Mouse (Mus musculus) Patski (cell line): ENCODE results near the gene Tor4a. TPM values are rescaled to one million over a fixed set of nuclear protein-coding genes. Genes with fewer than 3 reads are reported as not detected.
A peak's percentile ranks its signal among the peaks of the same experiment; 100 is the strongest.

ENCODE experiments used
- ATAC-seq: fragments of 100-300 bp; one replicate; pipeline ENCODE4 v1.8.0; 2021
- CTCF ChIA-PET: fragments of 350-600 bp; sonication (Branson Sonifier 250); formaldehyde crosslinking; loops from one replicate; lab custom pipeline; 2022; ENCODE audit warnings: inconsistent platforms; lab: Charles Lee
- POLR2A ChIA-PET: fragments of 350-600 bp; sonication (Branson Sonifier 250); formaldehyde crosslinking; loops from one replicate; lab custom pipeline; 2022; ENCODE audit warnings: antibody characterized with exemption, inconsistent platforms; lab: Charles Lee
- DNase-seq: peaks from one replicate; pipeline ENCODE4 v3.0.0-alpha.2; 2011; ENCODE audit warnings: low read depth, low spot score
- H3K27me3 ChIP-seq: fragments of 371-371 bp; one replicate; pipeline ENCODE4 v1.5.1; 2021
- CTCF ChIP-seq: fragments of 100-300 bp; IDR thresholded peaks from one replicate; pipeline ENCODE4 v1.5.1; 2021
- in situ Hi-C: fragments of 300-500 bp; cut with MboI; formaldehyde crosslinking; loops from 3 replicates; pipeline ENCODE4 v1.11.1; 2018; ENCODE audit warnings: low pct_unique_long_range_greater_than_20kb, mixed read lengths
- polyA plus RNA-seq: library from polyadenylated mRNA; unstranded; gene quantifications from one replicate; pipeline ENCODE4 v1.2.3, GENCODE M21; 2021

The Tor4a gene
- polyA plus RNA-seq, result 7.0 TPM

DNA sequence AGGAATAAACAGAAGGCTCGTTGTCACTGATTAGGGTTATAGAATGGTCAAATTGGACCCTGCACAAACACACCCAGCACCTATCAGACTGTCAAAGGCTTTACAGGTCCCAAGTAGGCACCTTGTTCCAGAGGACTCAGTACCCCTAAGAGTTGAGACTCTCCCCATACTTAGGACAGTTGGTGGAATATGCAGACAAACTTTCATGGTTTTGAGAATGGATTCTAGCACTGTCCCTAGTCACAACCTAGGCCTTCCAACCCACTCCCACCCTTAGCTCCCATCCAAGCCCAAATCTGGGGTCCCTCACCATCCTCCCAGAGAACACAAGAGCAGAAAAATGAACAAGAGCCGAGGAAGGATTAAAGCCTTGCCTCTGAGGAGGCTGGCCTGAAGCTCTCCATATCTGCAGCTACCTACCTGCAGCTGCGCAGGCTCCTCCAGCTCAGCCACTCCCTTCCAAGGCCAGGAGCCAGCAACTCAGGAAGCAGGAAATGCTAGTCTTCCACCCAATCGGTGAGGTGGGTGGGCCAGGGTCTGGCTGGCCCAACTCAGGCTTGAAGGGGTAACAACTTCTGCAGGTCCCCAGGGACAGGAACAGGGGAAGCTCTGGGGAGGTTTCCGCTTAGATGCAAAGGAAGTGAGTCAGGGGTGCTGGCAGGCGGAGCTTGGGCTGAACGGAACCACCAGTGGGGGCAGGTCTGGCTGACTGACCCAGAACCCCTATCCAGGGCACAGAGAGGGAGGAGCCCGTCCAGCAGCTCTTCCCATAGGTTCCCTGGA is at the start of gene Tor4a:
Gene Tor4a (minus strand): TSS at position 715 of the 783 bp plus-strand sequence.
- POLR2A ChIA-PET, result interaction anchor here (0.9 kb wide), 1 partner anchor 14 kb away, joined by 3 read pairs; no protein-coding TSS in a partner anchor
- ATAC-seq, result peak; percentile 10
- no peak for TF ChIP-seq CTCF

DNA sequence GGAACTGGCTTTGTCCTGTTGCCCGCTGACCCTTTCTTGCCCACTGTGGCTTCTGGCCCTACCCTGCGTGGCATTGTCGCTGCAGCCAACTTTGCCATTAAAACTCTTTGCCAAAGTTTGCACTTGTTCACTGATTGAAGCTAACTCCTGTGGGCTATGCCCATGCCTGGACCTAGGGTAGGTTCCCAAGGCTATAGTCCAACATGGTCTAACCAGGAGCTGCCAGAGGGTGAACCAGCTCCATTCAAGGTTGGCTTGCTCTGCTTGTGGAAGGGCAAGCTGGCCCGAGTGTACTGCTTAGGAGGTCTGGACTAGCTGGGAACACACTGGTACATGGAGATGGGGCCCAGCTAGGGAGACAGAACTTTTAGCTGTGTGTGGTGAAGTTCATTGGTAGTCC is 47.5 kb upstream of the Tor4a start:
- ChIA-PET CTCF (interaction anchor here (1.0 to 5.8 kb wide), 2 partner anchors 15 to 23 kb away, joined by 3 to 29 read pairs; no protein-coding TSS in a partner anchor), POLR2A (no interaction called here)

More for the DNA sequence above, at the start of gene Tor4a:
- DNase-seq, result no peak
- in situ Hi-C loops, result no loop called here
- CTCF ChIA-PET, result interaction anchor here (1.1 to 2.1 kb wide), 4 partner anchors 10 to 76 kb away, joined by 5 to 16 read pairs (median 6); partner anchors contain the start of genes Anapc2 and Ssna1
- H3K27me3 ChIP-seq, result no peaks in the 10 kb centered on the region

DNA sequence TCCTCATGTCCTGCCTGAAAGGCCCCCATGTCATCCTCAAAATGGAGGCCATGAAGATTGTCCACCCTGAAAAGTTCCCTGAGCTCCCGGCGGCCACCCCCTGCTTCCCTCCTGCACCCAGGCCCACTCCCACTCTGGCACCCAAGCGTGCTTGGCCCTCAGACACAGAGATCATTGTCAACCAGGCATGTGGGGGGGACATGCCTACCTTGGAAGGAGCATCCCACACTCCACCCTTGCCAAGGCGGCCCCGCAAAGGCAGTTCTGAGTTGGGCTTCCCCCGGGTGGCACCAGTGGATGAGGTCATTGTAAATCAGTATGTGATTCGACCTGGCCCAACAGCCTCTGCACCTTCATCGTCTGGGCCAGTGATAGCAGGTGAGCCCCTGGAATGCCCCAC is 46.7 kb upstream of the Tor4a start:
- no peak for TF ChIP-seq CTCF
- POLR2A ChIA-PET, result no interaction called here
- CTCF ChIA-PET, result interaction anchor here (5.8 kb wide), 1 partner anchor 14 kb away, joined by 29 read pairs; no protein-coding TSS in a partner anchor
- DNase-seq, result no peak
- H3K27me3 ChIP-seq, result peaks cover 11% of the 10 kb centered on the region
- in situ Hi-C loops, result no loop called here
- no peak for ATAC-seq

More for the DNA sequence above, 47.5 kb upstream of the Tor4a start:
- no peak for TF ChIP-seq CTCF
- peaks cover 11% of the 10 kb centered on the region for H3K27me3 ChIP-seq
- ATAC-seq (no peak), DNase-seq (no peak)
- in situ Hi-C loops, result no loop called here

DNA sequence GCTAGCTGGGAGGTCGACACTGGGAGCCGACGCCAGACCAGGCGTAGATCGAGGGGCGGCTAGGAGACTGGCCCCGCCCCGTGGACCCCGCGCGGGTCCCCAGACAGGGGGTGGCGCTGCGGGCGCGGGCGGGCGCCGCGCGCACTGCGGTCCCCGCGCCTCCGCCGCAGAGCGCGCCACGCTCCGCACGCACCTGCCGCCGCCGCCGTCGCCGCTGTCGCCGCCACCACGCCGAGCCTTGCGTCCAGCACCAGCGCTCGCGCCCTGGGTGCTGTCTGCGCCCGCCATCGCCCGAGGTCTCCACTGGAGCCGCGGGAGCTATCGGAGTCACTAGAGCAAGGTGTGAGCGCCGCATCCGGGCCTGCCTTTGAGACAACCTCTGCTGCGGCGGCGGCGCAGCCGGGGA is 45.4 kb upstream of the Tor4a start, which contains the start of the genes Rnf208 and Cysrt1:
Gene Rnf208 (plus strand): TSS at position 155 of the 406 bp plus-strand sequence.
Gene Cysrt1 (minus strand): TSS at position 352 of the 406 bp plus-strand sequence.
- peaks cover 18% of the 10 kb centered on the region for H3K27me3 ChIP-seq
- POLR2A ChIA-PET, result no interaction called here
- DNase-seq (no peak), ATAC-seq (no peak)
- CTCF ChIA-PET, result no interaction called here
- in situ Hi-C loops, result no loop called here
- no peak for TF ChIP-seq CTCF

DNA sequence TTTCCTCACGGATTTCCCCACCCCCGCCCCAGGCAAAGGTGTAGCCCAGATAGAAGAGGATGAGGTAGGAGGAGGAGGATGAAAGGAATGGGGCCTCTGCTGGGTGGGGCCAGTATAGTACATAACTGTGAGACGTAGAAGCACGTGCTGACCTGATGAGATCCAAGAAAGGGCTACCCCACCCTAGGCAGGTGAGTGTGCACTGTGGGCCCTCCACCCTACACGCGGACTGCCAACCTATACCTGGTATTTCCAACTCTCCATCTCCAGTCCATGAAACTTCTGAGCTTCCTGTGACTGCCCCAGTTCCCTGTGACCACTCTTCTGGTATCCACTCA is 44.7 kb upstream of the Tor4a start:
- CTCF ChIA-PET, result no interaction called here
- peaks cover 18% of the 10 kb centered on the region for H3K27me3 ChIP-seq
- in situ Hi-C loops, result no loop called here
- DNase-seq (no peak), ATAC-seq (no peak)
- no peak for TF ChIP-seq CTCF
- POLR2A ChIA-PET, result no interaction called here

DNA sequence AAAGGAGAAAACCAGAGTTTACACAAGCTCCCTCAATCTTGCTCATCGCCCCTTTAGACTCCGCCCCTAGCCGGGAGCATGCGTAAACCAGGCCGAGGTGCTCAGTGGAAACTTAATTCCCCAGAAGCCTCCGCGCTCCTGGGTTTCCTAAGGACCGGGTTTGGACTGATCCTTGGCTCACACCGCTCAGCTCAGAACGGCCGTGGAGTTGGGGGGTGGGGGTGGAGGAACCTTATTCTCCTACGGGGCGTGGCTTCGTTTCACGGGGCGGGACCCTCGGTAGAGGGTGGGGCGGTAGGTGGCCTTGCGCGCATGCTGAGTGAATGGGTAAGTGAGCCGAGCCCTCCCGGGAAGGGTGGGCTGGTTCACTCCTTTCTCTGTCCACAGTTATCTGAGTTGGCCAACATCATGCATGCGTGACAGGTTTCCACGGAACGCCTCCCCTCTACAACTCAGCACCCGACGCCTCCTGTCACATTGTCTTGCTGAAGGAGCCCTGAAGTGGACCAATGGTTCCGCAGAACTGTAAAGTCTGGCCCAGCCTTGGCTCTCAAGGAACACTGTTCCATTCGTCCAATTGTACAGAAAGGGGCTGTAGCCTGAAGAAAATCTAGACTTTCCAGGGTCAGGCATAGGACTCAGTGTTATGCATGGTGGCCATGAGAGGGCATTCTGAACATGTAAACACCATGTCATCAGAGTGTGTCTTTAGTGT is 44.2 kb upstream of the Tor4a start:
- ATAC-seq (no peak), DNase-seq (no peak)
- H3K27me3 ChIP-seq, result peaks cover 22% of the 10 kb centered on the region
- in situ Hi-C loops, result no loop called here
- ChIA-PET CTCF (interaction anchor here (0.9 to 1.3 kb wide), 3 partner anchors 8 to 31 kb away, joined by 3 to 10 read pairs (median 4); partner anchors contain the start of genes Anapc2 and Ssna1), POLR2A (interaction anchor here (0.7 kb wide), 1 partner anchor 15 kb away, joined by 3 read pairs; no protein-coding TSS in a partner anchor)
- TF ChIP-seq CTCF, result no peak

DNA sequence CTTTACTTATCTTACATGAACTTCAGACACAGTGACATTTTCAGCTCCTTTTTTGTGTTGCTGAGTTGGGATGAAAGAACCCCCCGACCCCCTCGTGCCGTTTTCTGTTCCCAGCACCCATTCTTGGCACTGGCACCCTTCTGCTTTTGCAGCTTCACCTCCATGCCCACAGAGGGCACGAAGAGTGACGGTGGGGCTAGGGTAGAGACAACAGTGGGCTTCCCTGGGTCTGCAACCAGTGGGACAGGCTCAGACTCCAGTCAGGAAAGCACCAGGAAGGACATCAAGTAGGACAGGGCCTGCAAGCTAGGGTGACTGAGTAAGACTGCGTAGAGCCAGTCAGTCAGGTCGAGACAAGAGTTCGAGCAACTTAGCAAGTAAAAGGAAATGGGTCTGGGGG is 43.6 kb upstream of the Tor4a start:
- no peak for TF ChIP-seq CTCF

DNA sequence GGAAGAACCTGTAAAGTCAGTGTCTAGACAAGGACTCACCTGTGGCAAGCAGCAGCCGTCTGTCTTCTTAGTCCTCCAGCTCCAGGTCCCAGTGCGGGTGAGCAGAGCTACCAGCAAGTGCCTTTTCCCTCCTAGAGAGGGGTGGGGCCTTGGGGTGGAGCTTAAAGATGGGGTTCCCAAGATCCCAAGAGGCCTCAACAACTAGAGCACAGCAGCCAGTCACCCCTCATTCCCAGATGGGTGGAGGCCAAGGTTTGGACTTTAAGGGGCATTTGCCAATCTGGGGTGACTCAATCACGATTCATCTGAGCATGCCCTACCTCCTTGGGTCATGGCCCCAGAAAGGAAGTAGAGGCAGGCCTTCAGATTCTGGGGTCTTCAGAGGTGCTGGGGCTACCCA is 43.1 kb upstream of the Tor4a start:
- peaks cover 34% of the 10 kb centered on the region for H3K27me3 ChIP-seq
- TF ChIP-seq CTCF, result no peak
- POLR2A ChIA-PET, result no interaction called here
- no peak for ATAC-seq
- in situ Hi-C loops, result no loop called here
- no peak for DNase-seq
- CTCF ChIA-PET, result interaction anchor here (0.9 to 1.3 kb wide), 3 partner anchors 9 to 32 kb away, joined by 3 to 10 read pairs (median 4); partner anchors contain the start of genes Anapc2 and Ssna1

More for the DNA sequence above, 43.6 kb upstream of the Tor4a start:
- ChIA-PET POLR2A (interaction anchor here (0.7 kb wide), 1 partner anchor 14 kb away, joined by 3 read pairs; no protein-coding TSS in a partner anchor), CTCF (interaction anchor here (0.9 to 1.3 kb wide), 3 partner anchors 9 to 32 kb away, joined by 3 to 10 read pairs (median 4); partner anchors contain the start of genes Anapc2 and Ssna1)
- DNase-seq (no peak), ATAC-seq (no peak)
- in situ Hi-C loops, result no loop called here
- peaks cover 28% of the 10 kb centered on the region for H3K27me3 ChIP-seq

DNA sequence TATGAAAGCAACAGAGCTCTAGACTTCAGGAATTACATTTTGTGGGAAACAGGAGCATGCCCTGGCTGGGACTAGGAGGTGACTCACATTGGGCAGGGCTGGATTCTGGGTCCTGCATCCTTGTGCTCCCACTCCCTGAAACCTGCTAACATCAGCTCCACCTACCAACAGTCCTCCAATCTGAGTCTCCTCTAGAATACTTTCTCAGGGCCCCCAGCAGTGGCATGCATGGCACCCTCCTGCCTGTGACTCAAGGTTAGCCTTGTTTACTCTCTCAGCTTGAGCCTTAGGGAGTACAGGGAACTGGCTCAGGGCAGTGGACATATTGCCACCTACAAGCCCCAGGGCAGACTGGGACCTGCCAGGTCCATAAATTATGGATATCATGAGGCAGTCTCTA is 41.4 kb upstream of the Tor4a start:
- POLR2A ChIA-PET, result no interaction called here
- CTCF ChIA-PET, result interaction anchor here (2.0 kb wide), 1 partner anchor 9 kb away, joined by 12 read pairs; no protein-coding TSS in a partner anchor
- H3K27me3 ChIP-seq, result peaks cover 48% of the 10 kb centered on the region
- DNase-seq, result no peak
- no peak for ATAC-seq
- TF ChIP-seq CTCF, result no peak
- in situ Hi-C loops, result no loop called here

DNA sequence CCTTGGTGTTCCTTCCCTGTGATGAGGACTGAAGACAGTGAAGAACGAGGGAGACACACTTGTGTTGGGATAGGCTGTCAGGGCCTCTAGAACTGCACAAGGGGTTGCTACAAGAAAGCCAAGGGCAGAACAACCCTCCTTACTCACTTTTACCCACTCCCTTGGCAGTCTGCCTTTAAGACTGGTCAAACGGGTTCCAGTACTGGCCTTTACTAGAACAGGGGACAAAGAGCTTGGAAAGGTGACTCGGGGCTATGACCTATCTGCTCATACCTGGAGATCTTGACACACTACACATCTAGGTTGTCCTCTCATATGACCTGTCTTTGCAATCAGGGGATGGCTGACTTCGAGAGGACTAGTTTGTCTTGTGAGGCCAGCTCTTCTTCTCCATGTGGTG is 40.8 kb upstream of the Tor4a start:
- DNase-seq (no peak), ATAC-seq (no peak)
- in situ Hi-C loops, result no loop called here
- peaks cover 46% of the 10 kb centered on the region for H3K27me3 ChIP-seq
- ChIA-PET POLR2A (no interaction called here), CTCF (interaction anchor here (2.0 kb wide), 1 partner anchor 9 kb away, joined by 12 read pairs; no protein-coding TSS in a partner anchor)
- TF ChIP-seq CTCF, result no peak
